ENCODE assay signal across 7 mouse cellular contexts in the genomic region with DNA sequence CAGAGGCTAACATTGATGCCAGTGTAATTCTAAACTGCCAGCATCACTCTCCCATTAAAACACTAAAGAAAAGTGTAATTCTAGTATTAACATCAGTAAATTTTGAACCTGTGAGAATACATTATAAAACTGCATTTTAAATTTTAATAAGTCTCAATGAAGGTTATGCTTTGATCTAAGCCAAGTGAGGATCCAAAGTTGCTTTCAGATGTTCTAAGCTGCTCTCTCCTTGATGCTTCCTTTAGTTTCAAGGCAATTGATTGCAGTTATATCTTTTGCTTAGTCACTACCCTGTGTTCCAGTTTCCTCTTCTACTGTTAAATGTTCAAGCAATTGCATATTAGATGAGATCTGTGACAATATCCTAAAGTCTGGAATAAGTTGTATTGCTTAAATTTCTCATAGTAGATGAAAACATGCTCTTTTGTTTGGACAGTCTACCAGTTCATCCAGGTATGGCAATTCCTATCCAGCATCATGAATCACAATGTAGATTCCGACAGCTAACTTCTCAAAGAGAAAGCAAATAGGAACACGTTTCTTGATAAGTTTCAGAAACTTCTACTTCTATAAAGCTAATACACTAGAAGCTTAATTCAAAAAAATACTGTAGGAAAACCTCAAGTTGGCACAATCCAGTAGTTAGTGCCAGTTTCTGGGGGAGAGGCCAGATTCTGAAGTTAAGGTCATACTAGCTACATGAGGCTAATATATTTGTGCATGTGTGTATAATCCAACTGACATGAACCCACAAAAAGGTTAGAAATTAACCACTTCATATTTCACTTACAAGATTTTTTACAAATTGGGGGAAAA. TPM values are rescaled to one million over a fixed set of nuclear protein-coding genes. Genes with fewer than 3 reads are reported as not detected.
DNase-seq lines count a peak whose midpoint lies in the region; ATAC-seq lines count a peak whose summit lies in the region.

No protein-coding gene starts in this region.

- H3K4me3 ChIP-seq in embryonic facial prominence, embryonic 15.5 days (replicated peaks) = peak overlapping the region; percentile 49
- H3K4me3 ChIP-seq in limb, embryonic 13.5 days = peak overlapping the region; percentile 53

- 26% methylated on average over 2 of the region's 2 CpGs for WGBS in embryonic facial prominence, embryonic 15.5 days
- 36% methylated on average over 2 of the region's 2 CpGs for WGBS in limb, embryonic 13.5 days

- DNase-seq in 3134 (ENCODE audit: extremely low read depth, insufficient read length, low spot score) (peak; percentile 48), 416B (ENCODE audit: low read depth) (peak; percentile 92)
- no peak for DNase-seq in ovary, postnatal 36 days (ENCODE audit: low spot score)
- no peak for DNase-seq in right cerebral cortex, postnatal 36 days (ENCODE audit: low spot score in 2 of 2)

- peaks cover 29% of the 10 kb centered on the region for H3K4me1 ChIP-seq in embryonic facial prominence, embryonic 15.5 days
- H3K4me1 ChIP-seq in limb, embryonic 13.5 days = peaks cover 35% of the 10 kb centered on the region

- H3K9ac ChIP-seq in embryonic facial prominence, embryonic 15.5 days = peak overlapping the region; percentile 47
- H3K9ac ChIP-seq in limb, embryonic 13.5 days = peak overlapping the region; percentile 80

- H3K27ac ChIP-seq in embryonic facial prominence, embryonic 15.5 days (replicated peaks) = peak overlapping the region; percentile 96; the same call in 1 of the 2 replicates
- peak overlapping the region; percentile 96 for H3K27ac ChIP-seq in limb, embryonic 13.5 days

- peak overlapping the region; percentile 59 for H3K4me2 ChIP-seq in embryonic facial prominence, embryonic 15.5 days (replicated peaks)
- peak overlapping the region; percentile 75 for H3K4me2 ChIP-seq in limb, embryonic 13.5 days (replicated peaks)

- H3K9me3 ChIP-seq in embryonic facial prominence, embryonic 15.5 days (replicated peaks) = no peaks in the 10 kb centered on the region
- no peaks in the 10 kb centered on the region for H3K9me3 ChIP-seq in limb, embryonic 13.5 days

- H3K27me3 ChIP-seq in embryonic facial prominence, embryonic 15.5 days = no peaks in the 10 kb centered on the region
- H3K27me3 ChIP-seq in limb, embryonic 13.5 days = no peaks in the 10 kb centered on the region

- no peak for ATAC-seq in embryonic facial prominence, embryonic 15.5 days (ENCODE audit: insufficient number of reproducible peaks, low FRiP score, low TSS enrichment, low read depth)
- ATAC-seq in limb, embryonic 13.5 days (ENCODE audit: low FRiP score, low read depth) = no peak
- no peak for ATAC-seq in granulocyte monocyte progenitor cell, adult 5-6 weeks (replicated peaks; ENCODE audit: poor library complexity, severe bottlenecking)

- H3K36me3 ChIP-seq in embryonic facial prominence, embryonic 15.5 days = no peaks in the 10 kb centered on the region
- no peaks in the 10 kb centered on the region for H3K36me3 ChIP-seq in limb, embryonic 13.5 days

RNA-seq across cellular contexts. Expression of a gene that starts 1.2 kb away (rescaled TPM):
- 6.5 and 8.3 TPM in 2 replicates for polyA plus RNA-seq in embryonic facial prominence, embryonic 15.5 days (2015; fragmentation: Nextera tagmentation; extraction: Ambion mirVana)
- polyA plus RNA-seq in limb, embryonic 13.5 days (2015; fragmentation: Nextera tagmentation; extraction: Ambion mirVana) = 11.2 and 14.4 TPM in 2 replicates
- total RNA-seq in granulocyte monocyte progenitor cell, adult 5-6 weeks (2014; fragmentation: Nextera tagmentation) = 160 and 268 TPM in 2 replicates
- total RNA-seq in granulocyte monocyte progenitor cell, adult 5-6 weeks (2017) = 1,365 and 1,429 TPM in 2 replicates

RNA-seq across cellular contexts. Expression of a gene that starts 1.4 kb away (rescaled TPM):
- 53.3 and 77.8 TPM in 2 replicates for polyA plus RNA-seq in embryonic facial prominence, embryonic 15.5 days (2015; fragmentation: Nextera tagmentation; extraction: Ambion mirVana)
- polyA plus RNA-seq in limb, embryonic 13.5 days (2015; fragmentation: Nextera tagmentation; extraction: Ambion mirVana) = 110 and 115 TPM in 2 replicates
- 5.5 and 7.4 TPM in 2 replicates for total RNA-seq in granulocyte monocyte progenitor cell, adult 5-6 weeks (2014; fragmentation: Nextera tagmentation)
- total RNA-seq in granulocyte monocyte progenitor cell, adult 5-6 weeks (2017) = 405 and 464 TPM in 2 replicates

RNA-seq across cellular contexts. Expression of a gene that starts 1.6 kb away (rescaled TPM):
- polyA plus RNA-seq in embryonic facial prominence, embryonic 15.5 days (2015; fragmentation: Nextera tagmentation; extraction: Ambion mirVana) = 2.8 and 3.7 TPM in 2 replicates
- polyA plus RNA-seq in limb, embryonic 13.5 days (2015; fragmentation: Nextera tagmentation; extraction: Ambion mirVana) = 9.1 and 16.5 TPM in 2 replicates
- total RNA-seq in granulocyte monocyte progenitor cell, adult 5-6 weeks (2014; fragmentation: Nextera tagmentation) = 148 and 188 TPM in 2 replicates
- 453 and 461 TPM in 2 replicates for total RNA-seq in granulocyte monocyte progenitor cell, adult 5-6 weeks (2017)

RNA-seq across cellular contexts. Expression of a gene that starts 1.8 kb away (rescaled TPM):
- 1.8 and 3.9 TPM in 2 replicates for polyA plus RNA-seq in embryonic facial prominence, embryonic 15.5 days (2015; fragmentation: Nextera tagmentation; extraction: Ambion mirVana)
- polyA plus RNA-seq in limb, embryonic 13.5 days (2015; fragmentation: Nextera tagmentation; extraction: Ambion mirVana) = 1.0 and 3.0 TPM in 2 replicates
- total RNA-seq in granulocyte monocyte progenitor cell, adult 5-6 weeks (2014; fragmentation: Nextera tagmentation) = not detected in 2 replicates
- total RNA-seq in granulocyte monocyte progenitor cell, adult 5-6 weeks (2017) = 685 and 1,721 TPM in 2 replicates

RNA-seq across cellular contexts. Expression of a gene that starts 3.1 kb away (rescaled TPM):
- polyA plus RNA-seq in embryonic facial prominence, embryonic 15.5 days (2015; fragmentation: Nextera tagmentation; extraction: Ambion mirVana) = 5.0 and 6.0 TPM in 2 replicates
- 7.8 and 8.4 TPM in 2 replicates for polyA plus RNA-seq in limb, embryonic 13.5 days (2015; fragmentation: Nextera tagmentation; extraction: Ambion mirVana)
- total RNA-seq in granulocyte monocyte progenitor cell, adult 5-6 weeks (2014; fragmentation: Nextera tagmentation) = 52.8 and 62.0 TPM in 2 replicates
- total RNA-seq in granulocyte monocyte progenitor cell, adult 5-6 weeks (2017) = 83.5 and 136 TPM in 2 replicates

Comparison
In these comparisons a context has a peak if more than half of its experiments do, and no peak if none do; other contexts are left out.
1. DNase-seq: peak in 3134 (single experiment) and 416B (single experiment); none in ovary, postnatal 36 days (single experiment) and right cerebral cortex, postnatal 36 days (0 of 2).